Mouse (Mus musculus): Measurements from ENCODE around the gene P2ry14.
"Not testable (repeated sequence)": the region's sequence is repeated elsewhere in the genome, so short reads cannot be mapped to it uniquely, and the experiment has no call there.

P2ry14 gene

DNA sequence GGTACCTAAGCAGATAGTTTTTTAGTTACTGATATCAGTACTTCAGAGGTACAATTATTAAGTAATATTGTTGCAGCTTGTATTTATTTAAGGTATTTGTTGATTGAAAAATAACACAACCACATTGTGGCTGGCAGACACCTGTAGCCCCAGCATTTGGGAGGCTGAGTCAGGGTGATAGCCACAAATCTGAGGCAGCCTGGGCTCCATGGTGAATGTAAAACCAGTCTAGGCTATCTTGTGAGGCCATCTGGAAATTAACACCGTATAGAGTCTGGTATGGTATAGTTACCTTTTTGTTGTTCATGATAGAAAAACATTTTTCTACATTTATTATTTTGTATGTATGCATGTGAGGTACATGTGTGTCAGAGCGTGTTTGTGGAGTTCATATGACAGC, 51.3 kb downstream of the P2ry14 start:
- DNase-seq, result no peak

GRCm38 (mm10) chr3:59101218-59101986, 52.0 kb downstream of the P2ry14 start, which contains the start of gene Gpr171:
Gene Gpr171, minus strand, starts transcription at chr3:59101821.
- no peak for DNase-seq

DNA sequence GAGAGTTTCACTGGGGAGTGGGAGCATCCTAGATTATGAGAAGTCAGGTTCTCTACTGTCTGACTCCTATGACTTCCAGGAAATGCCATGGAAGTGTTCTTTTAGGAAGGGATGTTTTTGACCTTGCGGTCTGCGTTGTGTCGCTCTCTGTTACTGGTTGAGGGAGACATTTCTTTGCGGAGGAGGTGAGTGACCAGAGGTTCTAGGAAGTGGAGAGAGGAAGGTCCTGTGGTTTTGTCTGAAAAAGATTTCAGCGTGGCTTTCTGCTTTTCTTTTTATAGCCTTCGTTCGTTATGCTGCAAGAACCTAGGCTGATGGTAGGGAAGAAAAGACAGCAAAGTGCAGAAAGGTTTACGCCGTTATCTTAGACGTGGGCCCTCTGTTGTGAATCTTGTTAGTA, 54.9 kb downstream of the P2ry14 start:
- no peak for DNase-seq

GRCm38 (mm10) chr3:59097421-59097820, 56.0 kb downstream of the P2ry14 start:
- DNase-seq, result no peak

GRCm38 (mm10) chr3:59092702-59093101, 60.7 kb downstream of the P2ry14 start:
- no peak for DNase-seq

DNA sequence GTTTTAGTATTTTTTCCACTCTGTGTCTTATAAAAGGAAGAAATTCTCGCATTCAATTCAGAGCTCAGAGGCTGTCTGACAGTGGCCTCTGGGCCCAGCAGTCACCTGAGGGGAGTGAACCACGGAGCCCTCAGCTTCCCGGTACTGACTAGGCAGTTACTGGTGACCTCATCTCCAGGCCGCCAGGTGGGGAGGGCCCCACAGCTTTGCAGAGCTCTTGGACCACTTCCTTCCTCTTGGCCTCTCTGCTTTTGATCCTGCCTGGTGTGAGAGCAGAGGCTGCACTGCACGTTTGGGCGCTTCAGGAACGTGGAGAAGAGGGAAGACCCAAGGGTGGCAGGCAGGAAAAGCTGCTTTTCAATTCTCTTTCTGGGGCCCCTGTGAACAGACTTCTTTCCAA, 72.5 kb downstream of the P2ry14 start:
- no peak for DNase-seq

GRCm38 (mm10) chr3:59080293-59080916, 73.0 kb downstream of the P2ry14 start:
- no peak for DNase-seq

DNA sequence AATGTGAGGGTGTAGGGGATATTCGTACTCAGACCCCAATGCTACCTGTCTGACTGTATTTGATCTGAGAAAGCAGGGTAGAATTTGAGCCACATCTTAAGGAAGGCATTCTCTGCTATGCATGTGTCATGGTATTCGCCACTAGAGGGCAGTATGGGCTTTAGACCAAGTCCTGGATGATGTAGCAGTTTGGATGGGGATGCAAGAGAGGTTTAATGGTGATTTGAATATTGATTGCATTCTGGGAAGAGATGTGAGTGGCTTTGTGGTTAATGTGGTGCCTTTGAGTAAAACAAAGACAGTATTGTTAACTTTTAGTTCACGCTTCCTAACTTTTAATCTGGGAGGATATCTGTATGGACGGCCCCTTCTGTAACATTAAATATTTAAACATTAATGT, 74.1 kb downstream of the P2ry14 start:
- DNase-seq, result peak; percentile 10

DNA sequence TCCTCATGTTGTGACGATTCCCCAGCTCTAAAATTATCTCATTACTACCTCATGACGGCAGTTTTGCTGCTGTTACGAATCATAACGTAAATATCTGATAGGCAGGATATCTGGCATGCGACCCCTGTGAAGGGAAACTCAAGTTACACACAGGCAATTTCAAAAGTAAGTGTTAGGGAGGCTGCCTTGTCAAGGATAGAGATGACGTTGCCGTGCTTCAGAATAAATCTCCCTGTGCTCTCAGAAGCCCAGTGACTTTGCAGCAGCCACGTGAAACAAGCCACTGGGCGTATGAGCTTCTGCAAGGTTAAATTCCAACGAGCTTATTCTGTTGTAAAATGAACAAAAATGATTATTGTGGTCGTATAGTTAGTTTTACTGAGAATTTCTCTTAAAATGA, 74.8 kb downstream of the P2ry14 start:
- no peak for DNase-seq

DNA sequence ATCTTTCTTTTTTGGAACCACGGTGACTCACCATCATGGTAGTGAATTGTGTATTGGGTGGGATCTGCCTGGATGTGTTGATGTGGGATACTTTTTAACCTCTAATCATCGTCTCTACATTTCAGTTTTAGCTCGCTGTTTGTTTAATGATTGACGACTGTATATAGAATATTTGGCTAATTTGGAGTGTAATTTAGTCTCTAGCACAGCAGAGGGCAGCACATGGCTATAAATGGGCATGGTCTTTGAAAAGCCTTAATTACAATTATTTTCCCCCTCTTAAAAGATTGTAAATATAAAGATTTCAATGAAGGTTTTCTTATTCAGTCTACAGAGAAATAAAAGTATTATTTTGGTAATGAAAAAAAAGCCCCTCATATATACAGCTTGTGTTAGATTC, 76.1 kb downstream of the P2ry14 start:
- DNase-seq, result no peak

DNA sequence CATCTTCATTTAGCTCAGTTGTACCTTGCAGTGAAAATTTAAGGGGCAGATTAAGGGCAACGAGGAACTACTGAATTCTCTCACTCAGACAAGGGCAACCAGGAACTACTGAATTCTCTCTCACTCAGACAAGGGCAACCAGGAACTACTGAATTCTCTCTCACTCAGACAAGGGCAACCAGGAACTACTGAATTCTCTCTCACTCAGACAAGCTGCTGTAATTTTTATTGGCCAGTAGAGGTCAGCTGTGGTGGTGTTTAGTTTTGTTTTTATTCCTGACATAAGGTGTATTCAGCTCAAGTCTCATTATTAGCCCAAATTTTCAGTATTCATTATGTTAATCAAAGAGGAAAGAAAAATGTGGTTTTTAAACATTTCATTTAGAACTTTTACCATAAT, 84.3 kb downstream of the P2ry14 start:
- not testable (repeated sequence) for DNase-seq

DNA sequence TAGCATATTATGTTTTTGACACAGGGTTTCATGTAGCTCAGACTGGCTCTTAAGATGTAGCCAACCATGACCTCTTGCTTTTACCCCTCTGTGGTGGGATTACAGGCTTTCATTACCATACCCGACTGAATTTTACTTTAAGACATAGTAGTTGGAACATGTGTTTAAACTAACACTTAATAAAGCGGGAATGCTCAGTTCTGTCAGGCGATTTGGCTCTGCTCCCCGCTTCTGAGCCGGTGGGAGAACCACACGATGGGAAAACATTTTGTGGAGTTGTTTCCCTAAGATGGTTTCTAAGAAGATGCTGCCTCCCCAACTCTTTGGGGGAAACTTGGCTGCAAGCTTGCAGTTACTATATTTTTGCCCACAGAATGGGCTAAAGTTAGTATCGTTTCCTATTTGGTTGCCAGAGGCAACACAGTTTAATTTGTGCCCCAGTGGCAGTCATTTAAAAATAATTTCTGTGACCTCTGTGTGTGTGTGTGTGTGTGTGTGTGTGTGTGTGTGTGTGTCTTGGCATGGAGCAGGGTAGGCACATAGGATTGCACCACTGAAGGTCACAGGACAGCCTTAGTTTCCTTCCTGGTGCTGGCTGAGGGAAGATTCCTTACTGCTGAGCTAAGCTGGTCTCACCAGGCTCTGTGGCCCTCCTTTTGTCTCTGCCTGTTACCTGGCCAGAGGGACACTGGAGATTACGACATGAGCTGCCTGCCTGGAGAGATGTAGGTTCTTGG, 86.7 kb downstream of the P2ry14 start:
- DNase-seq, result no peak

GRCm38 (mm10) chr3:59065937-59066336, 87.5 kb downstream of the P2ry14 start:
- no peak for DNase-seq

Data from kidney, adult 18-20 months (tissue).